Mouse (Mus musculus): ENCODE measurements around the gene Pomc.

- TF ChIP-seq HCFC1 (IDR thresholded peaks at IDR 0.05; ENCODE audit: borderline replicate concordance, insufficient read depth, low read length) = no peak
- TF ChIP-seq ZC3H11A (IDR thresholded peaks at IDR 0.05; ENCODE audit: borderline replicate concordance, low read depth, low read length) = no peak
- TF ChIP-seq ZNF384 (IDR thresholded peaks at IDR 0.05; ENCODE audit: low read depth, low read length) = no peak
- no peak for TF ChIP-seq CHD2 (IDR thresholded peaks at IDR 0.05; ENCODE audit: low read depth, low read length)
These were observed 48.4 kb upstream of the Pomc start for GRCm38 (mm10) chr12:3906308-3906707.

Data from ES-E14 (cell line).